Mouse (Mus musculus): Measurements from ENCODE around the gene Urah. TPM values are rescaled to one million over a fixed set of nuclear protein-coding genes. Genes with fewer than 3 reads are reported as not detected.

Urah gene
- polyA plus RNA-seq, 1 experiment, result not detected

DNA sequence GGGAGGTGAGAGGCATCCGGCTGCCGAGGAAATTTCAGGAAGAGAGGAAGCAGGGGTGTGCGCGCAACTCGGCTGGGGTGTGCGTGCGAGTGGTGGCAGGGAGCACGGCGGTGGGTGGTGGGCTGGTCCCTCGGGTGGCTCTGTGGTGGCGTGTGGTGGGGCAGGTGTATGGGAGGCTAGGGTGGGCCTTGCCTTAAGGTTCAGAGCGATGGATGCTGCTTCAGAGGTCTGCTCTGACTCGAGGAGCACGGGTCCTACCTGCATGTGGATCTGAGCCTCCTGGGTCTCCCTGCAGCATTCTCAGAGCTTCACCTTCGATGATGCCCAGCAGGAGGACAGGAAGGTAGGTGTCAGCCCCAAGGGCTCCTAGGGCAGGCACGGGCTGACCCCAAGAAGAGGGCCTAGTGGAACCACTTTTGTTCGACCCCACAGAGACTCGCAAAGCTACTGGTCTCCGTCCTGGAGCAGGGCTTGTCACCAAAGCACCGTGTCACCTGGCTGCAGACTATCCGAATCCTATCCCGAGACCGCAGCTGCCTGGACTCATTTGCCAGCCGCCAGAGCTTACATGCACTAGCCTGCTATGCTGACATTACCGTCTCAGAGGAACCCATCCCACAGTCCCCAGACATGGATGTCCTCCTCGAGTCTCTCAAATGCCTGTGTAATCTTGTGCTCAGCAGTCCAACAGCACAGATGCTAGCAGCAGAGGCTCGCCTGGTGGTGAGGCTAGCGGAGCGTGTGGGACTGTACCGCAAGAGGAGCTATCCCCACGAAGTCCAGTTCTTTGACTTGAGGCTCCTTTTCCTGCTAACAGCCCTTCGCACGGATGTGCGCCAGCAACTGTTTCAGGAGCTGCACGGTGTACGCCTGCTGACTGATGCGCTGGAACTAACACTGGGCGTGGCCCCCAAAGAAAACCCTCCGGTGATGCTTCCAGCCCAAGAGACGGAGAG lies 23.0 kb downstream of the Urah start, which contains the start of gene Bet1l:
Bet1l (minus strand) TSS at position 28 of the 956 bp plus-strand sequence.
- Histone ChIP-seq H3K4me3 (ENCODE audit: insufficient read depth, low read depth, low read length) (peak within 1 kb of the TSS; percentile 71), H3K27ac (ENCODE audit: insufficient read depth, low read depth, low read length) (peak within 1 kb of the TSS; percentile 68), H3K4me1 (ENCODE audit: control insufficient read depth, insufficient read depth, low read length) (peaks cover 32% of the 10 kb centered on the region)
- WGBS, result 25% methylated on average over 40 of the region's 40 CpGs
- TF ChIP-seq CTCF (IDR thresholded peaks at IDR 0.05; ENCODE audit: insufficient read depth, low read depth, low read length), result no peak
- no peak for TF ChIP-seq POLR2A (IDR thresholded peaks at IDR 0.05; ENCODE audit: insufficient read depth, low read depth, low read length)

DNA sequence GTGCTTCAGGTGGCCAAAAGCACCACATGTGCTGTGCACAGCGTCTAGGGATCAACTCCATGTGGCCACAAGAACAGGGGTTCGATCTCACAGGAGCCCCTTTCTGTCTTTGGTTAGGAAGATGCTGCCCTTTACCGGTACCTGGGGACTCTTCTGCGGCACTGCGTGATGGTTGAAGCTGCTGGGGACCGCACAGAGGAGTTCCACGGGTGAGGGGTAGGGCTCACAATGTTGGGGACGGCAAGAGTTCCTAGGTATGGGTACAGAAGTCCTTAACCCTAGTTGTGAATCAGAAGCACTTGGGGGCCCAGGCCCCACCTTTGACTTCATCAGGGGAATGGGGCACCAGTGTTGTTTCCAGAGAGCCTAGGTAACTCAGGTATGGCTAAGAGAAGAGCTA lies 23.9 kb downstream of the Urah start:
- Histone ChIP-seq H3K27ac (ENCODE audit: insufficient read depth, low read depth, low read length) (no peak overlapping the region), H3K4me3 (ENCODE audit: insufficient read depth, low read depth, low read length) (peak overlapping the region; percentile 71; the same call in 1 of the 2 replicates), H3K4me1 (ENCODE audit: control insufficient read depth, insufficient read depth, low read length) (peaks cover 32% of the 10 kb centered on the region)
- WGBS, result 94% methylated on average over 8 of the region's 8 CpGs
- no peak for TF ChIP-seq POLR2A (IDR thresholded peaks at IDR 0.05; ENCODE audit: insufficient read depth, low read depth, low read length)
- no peak for TF ChIP-seq CTCF (IDR thresholded peaks at IDR 0.05; ENCODE audit: insufficient read depth, low read depth, low read length)

DNA sequence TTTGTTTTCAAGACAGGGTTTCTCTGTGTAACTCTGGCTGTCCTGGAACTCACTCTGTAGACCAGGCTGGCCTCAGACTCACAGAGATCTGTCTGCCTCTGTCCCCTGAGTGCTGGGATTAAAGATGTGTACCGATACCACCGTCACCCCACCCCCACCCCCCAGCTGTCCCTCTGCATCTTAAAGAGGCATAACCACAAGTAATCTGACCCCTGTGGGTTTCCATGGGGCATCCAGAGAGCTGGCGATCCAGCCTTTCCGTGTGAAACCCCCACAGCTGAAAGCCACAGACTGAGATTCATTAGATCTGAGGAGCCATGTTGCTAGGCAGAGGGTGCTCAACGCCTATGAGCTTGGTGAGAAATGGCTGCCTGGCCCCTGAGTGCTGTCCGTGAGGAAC lies 25.2 kb downstream of the Urah start:
- Histone ChIP-seq H3K27ac (ENCODE audit: insufficient read depth, low read depth, low read length) (no peak overlapping the region), H3K4me1 (ENCODE audit: control insufficient read depth, insufficient read depth, low read length) (peaks cover 29% of the 10 kb centered on the region), H3K4me3 (ENCODE audit: insufficient read depth, low read depth, low read length) (no peak overlapping the region)
- TF ChIP-seq POLR2A (IDR thresholded peaks at IDR 0.05; ENCODE audit: insufficient read depth, low read depth, low read length) (no peak), CTCF (IDR thresholded peaks at IDR 0.05; ENCODE audit: insufficient read depth, low read depth, low read length) (no peak)
- 79% methylated on average over 6 of the region's 6 CpGs for WGBS

DNA sequence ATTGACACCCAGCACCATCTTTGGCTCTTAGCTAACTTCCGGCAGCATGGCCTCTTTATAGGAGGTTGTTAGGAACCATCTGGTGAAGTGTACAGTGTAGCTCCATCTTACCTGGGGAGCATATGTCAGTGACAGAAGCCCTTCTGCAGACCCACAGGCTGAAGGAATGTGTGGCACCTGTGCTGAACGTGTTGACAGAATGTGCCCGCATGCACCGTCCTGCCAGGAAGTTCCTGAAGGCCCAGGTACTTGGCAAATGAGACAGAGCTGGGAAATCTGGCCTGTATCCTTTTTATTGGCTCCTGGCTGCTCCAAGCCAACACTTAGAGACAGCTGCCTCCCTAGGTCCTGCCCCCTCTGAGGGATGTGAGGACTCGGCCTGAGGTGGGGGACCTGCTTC lies 25.9 kb downstream of the Urah start:
- H3K4me3 ChIP-seq (ENCODE audit: insufficient read depth, low read depth, low read length), result no peak overlapping the region
- H3K27ac ChIP-seq (ENCODE audit: insufficient read depth, low read depth, low read length), result no peak overlapping the region
- TF ChIP-seq CTCF (IDR thresholded peaks at IDR 0.05; ENCODE audit: insufficient read depth, low read depth, low read length) (no peak), POLR2A (IDR thresholded peaks at IDR 0.05; ENCODE audit: insufficient read depth, low read depth, low read length) (no peak)
- H3K4me1 ChIP-seq (ENCODE audit: control insufficient read depth, insufficient read depth, low read length), result peaks cover 22% of the 10 kb centered on the region
- WGBS, result 86% methylated on average over 5 of the region's 5 CpGs

DNA sequence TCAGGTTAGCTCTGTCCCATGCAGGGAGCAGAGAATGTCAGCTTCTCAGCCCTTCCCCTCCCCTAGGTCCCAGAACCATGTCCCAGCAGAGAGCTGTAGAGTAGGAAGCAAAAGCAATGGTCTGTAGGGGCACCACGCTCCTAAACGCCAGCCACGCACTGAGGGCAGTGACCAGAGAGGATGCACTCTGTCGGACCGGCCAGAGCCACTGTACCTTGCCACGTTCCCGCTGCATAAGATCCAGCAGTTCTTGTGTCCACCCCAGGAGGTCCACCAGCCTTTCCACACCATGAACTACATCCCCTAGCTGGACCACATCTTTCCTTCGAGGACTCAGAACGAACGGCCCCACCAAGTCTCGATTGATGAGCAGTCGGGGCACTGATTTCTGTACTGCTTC lies 29.9 kb downstream of the Urah start:
- no peaks in the 10 kb centered on the region; the same call in 1 of the 2 replicates for H3K4me1 ChIP-seq (ENCODE audit: control insufficient read depth, insufficient read depth, low read length)
- H3K27ac ChIP-seq (ENCODE audit: insufficient read depth, low read depth, low read length), result no peak overlapping the region
- 86% methylated on average over 12 of the region's 12 CpGs for WGBS
- TF ChIP-seq POLR2A (IDR thresholded peaks at IDR 0.05; ENCODE audit: insufficient read depth, low read depth, low read length) (no peak), CTCF (IDR thresholded peaks at IDR 0.05; ENCODE audit: insufficient read depth, low read depth, low read length) (no peak)
- H3K4me3 ChIP-seq (ENCODE audit: insufficient read depth, low read depth, low read length), result no peak overlapping the region

DNA sequence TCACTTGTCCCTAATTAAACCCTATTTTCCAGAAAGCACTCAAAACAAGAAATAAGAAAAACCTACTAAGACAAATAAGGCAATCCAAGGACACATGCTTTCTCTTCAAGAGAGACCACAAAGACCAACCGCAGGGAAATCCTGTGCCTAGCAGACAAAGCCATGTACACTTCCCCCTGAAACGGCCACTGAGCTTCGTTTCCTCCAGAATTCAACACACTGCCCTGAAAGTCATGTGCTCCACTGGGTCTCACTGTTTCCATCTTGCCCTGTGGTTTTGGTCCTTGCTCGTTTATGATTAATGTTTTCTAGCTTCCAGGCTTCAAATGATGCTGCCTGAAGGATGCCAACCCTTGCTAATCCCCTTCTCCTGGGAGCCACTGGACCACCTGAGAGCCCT lies 39.4 kb downstream of the Urah start:
- no peaks in the 10 kb centered on the region; the same call in 1 of the 2 replicates for H3K4me1 ChIP-seq (ENCODE audit: control insufficient read depth, insufficient read depth, low read length)
- 59% methylated on average over 4 of the region's 4 CpGs for WGBS
- no peak overlapping the region for H3K27ac ChIP-seq (ENCODE audit: insufficient read depth, low read depth, low read length)
- no peak overlapping the region for H3K4me3 ChIP-seq (ENCODE audit: insufficient read depth, low read depth, low read length)
- no peak for TF ChIP-seq CTCF (IDR thresholded peaks at IDR 0.05; ENCODE audit: insufficient read depth, low read depth, low read length)
- no peak for TF ChIP-seq POLR2A (IDR thresholded peaks at IDR 0.05; ENCODE audit: insufficient read depth, low read depth, low read length)

DNA sequence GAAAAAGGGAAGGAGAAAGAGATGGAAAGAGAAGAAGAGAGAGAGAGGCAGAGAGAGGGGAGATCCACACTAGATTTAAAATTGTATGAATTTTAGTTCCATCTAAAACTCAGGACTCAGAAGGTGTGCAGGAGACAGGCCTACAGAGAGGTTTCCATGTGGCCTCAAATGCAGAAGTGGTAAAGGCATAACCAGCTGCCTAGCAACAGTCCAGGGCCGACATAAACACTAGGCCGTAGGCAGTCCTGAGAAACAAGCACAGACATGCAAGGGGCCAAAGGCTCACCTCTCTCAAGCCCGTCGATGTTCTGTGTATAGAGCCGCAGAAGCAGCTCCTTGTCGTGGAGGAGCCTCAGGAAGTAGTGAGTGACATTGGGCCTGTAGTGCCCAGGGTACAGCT lies 42.5 kb downstream of the Urah start:
- peaks cover 3% of the 10 kb centered on the region; the same call in 1 of the 2 replicates for H3K4me1 ChIP-seq (ENCODE audit: control insufficient read depth, insufficient read depth, low read length)
- WGBS, result 84% methylated on average over 6 of the region's 6 CpGs
- no peak for TF ChIP-seq POLR2A (IDR thresholded peaks at IDR 0.05; ENCODE audit: insufficient read depth, low read depth, low read length)
- no peak for TF ChIP-seq CTCF (IDR thresholded peaks at IDR 0.05; ENCODE audit: insufficient read depth, low read depth, low read length)

DNA sequence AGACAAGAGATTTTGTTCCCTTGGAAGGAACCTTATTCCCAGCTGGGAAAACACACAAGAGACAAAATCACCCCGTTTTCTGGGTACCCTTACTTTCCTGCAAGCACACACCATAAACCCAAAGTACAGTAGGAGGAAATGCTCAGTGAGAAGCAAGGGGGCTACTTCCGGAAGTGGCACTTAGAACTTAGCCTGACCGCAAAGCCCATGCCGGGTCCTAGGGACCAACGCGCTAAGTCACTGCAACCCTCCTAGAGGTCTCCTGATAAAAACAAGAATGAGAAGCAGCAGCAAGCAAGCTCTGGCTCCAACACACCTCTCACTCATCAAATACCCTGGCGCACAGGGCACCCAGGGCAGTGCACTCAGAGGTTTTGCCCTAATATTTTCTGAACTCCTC lies 44.5 kb downstream of the Urah start:
- TF ChIP-seq POLR2A (IDR thresholded peaks at IDR 0.05; ENCODE audit: insufficient read depth, low read depth, low read length), result no peak
- no peak for TF ChIP-seq CTCF (IDR thresholded peaks at IDR 0.05; ENCODE audit: insufficient read depth, low read depth, low read length)
- Histone ChIP-seq H3K4me1 (ENCODE audit: control insufficient read depth, insufficient read depth, low read length) (peaks cover 3% of the 10 kb centered on the region; the same call in 1 of the 2 replicates), H3K27ac (ENCODE audit: insufficient read depth, low read depth, low read length) (no peak overlapping the region), H3K4me3 (ENCODE audit: insufficient read depth, low read depth, low read length) (no peak overlapping the region)
- 93% methylated on average over 7 of the region's 7 CpGs for WGBS

More for the DNA sequence above, 42.5 kb downstream of the Urah start:
- Histone ChIP-seq H3K4me3 (ENCODE audit: insufficient read depth, low read depth, low read length) (no peak overlapping the region), H3K27ac (ENCODE audit: insufficient read depth, low read depth, low read length) (no peak overlapping the region)

DNA sequence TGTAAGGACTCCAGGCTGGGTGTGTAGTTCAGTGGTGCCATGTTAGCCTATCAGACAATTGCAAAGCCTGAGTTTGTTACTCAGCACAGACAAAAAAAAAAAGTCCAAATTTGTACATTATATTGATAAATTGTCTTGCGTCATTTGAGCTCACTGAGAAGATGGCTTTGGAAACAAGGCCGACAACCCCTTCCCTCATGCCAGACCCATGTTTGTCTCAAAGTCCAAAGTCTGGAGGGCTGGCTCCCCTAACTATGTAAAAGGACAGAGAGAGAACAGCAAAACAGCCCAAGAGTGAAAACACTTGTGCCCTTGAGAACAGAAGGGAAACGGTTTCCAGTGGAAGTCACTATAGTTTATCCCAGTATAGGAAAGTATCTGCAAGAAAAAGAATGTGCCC lies 45.6 kb downstream of the Urah start:
- Histone ChIP-seq H3K4me1 (ENCODE audit: control insufficient read depth, insufficient read depth, low read length) (peaks cover 3% of the 10 kb centered on the region; the same call in 1 of the 2 replicates), H3K4me3 (ENCODE audit: insufficient read depth, low read depth, low read length) (no peak overlapping the region), H3K27ac (ENCODE audit: insufficient read depth, low read depth, low read length) (no peak overlapping the region)
- WGBS, result 77% methylated on average over 3 of the region's 3 CpGs
- TF ChIP-seq POLR2A (IDR thresholded peaks at IDR 0.05; ENCODE audit: insufficient read depth, low read depth, low read length) (no peak), CTCF (IDR thresholded peaks at IDR 0.05; ENCODE audit: insufficient read depth, low read depth, low read length) (no peak)

Measured in olfactory bulb, adult 2 months (tissue).